Mouse (Mus musculus) embryonic facial prominence, embryonic 15.5 days (tissue): ENCODE measurements at regions not wholly inside any gene's neighbourhood (a gene's known extent, or its start where the extent isn't known, plus 50 kb on each side); places are given as distances from the start of the nearest gene placed in this dataset.

Experiments
- ATAC-seq: fragments of 200-750 bp; cut with Nextera tagmentation; 2 replicates; pipeline ENCODE4 v1.8.0; 2017; ENCODE audit warnings: low read depth, moderate TSS enrichment; ENCODE audit not compliant: insufficient number of reproducible peaks, low FRiP score, low TSS enrichment
- H3K27ac ChIP-seq: fragments of 300-500 bp; sonication (generic); replicated peaks from 2 replicates; pipeline ENCODE4 v1.5.1; 2015; ENCODE audit warnings: mild to moderate bottlenecking, inconsistent platforms
- H3K27me3 ChIP-seq: fragments of 300-500 bp; sonication (generic); 2 replicates; pipeline ENCODE4 v1.6.1; 2015; ENCODE audit warnings: inconsistent platforms
- H3K36me3 ChIP-seq: fragments of 300-500 bp; sonication (generic); 2 replicates; pipeline ENCODE4 v1.6.1; 2015; ENCODE audit warnings: mild to moderate bottlenecking, inconsistent platforms
- H3K4me1 ChIP-seq: fragments of 300-500 bp; sonication (generic); 2 replicates; pipeline ENCODE4 v1.6.1; 2015; ENCODE audit warnings: inconsistent platforms
- H3K4me2 ChIP-seq: fragments of 300-500 bp; sonication (generic); replicated peaks from 2 replicates; pipeline ENCODE4 v1.6.1; 2015; ENCODE audit warnings: mild to moderate bottlenecking, inconsistent platforms
- H3K4me3 ChIP-seq: fragments of 300-500 bp; sonication (generic); replicated peaks from 2 replicates; pipeline ENCODE4 v1.5.1; 2015; ENCODE audit warnings: mild to moderate bottlenecking, inconsistent platforms
- H3K9ac ChIP-seq: fragments of 300-500 bp; sonication (generic); 2 replicates; pipeline ENCODE4 v1.6.1; 2015; ENCODE audit warnings: inconsistent platforms
- H3K9me3 ChIP-seq: fragments of 300-500 bp; sonication (generic); replicated peaks from 2 replicates; pipeline ENCODE4 v1.6.1; 2016; ENCODE audit warnings: inconsistent platforms
- WGBS: fragments of 180-500 bp; shearing (Covaris S2); methylation state at CpG from one replicate; pipeline ENCODE4 v1.1.7; 2015; 5-methylcytosine and 5-hydroxymethylcytosine counted together

GRCm38 (mm10) chr9:66646226-66646625, 53.3 kb upstream of the Usp3 start:
- H3K9ac ChIP-seq, result no peak overlapping the region
- no peaks in the 10 kb centered on the region for H3K9me3 ChIP-seq
- ATAC-seq, result peak; percentile 84
- H3K4me3 ChIP-seq, result no peak overlapping the region
- H3K36me3 ChIP-seq, result no peaks in the 10 kb centered on the region
- H3K27ac ChIP-seq, result no peak overlapping the region
- H3K27me3 ChIP-seq, result 0 out of 2 replicates have a peak, but pooled peaks cover 3% of the 10 kb centered on the region
- 13% methylated on average over 7 of the region's 7 CpGs for WGBS
- H3K4me1 ChIP-seq, result 0 out of 2 replicates have a peak, but pooled peaks cover 2% of the 10 kb centered on the region
- no peak overlapping the region for H3K4me2 ChIP-seq

GRCm38 (mm10) chr9:66651306-66651705, 58.4 kb upstream of the Usp3 start:
- Histone ChIP-seq H3K4me3 (no peak overlapping the region), H3K27me3 (no peaks in the 10 kb centered on the region), H3K27ac (no peak overlapping the region), H3K36me3 (no peaks in the 10 kb centered on the region), H3K4me1 (peaks cover 7% of the 10 kb centered on the region; the same call in 1 of the 2 replicates), H3K4me2 (no peak overlapping the region), H3K9me3 (no peaks in the 10 kb centered on the region), H3K9ac (no peak overlapping the region)
- 22% methylated on average over 6 of the region's 6 CpGs for WGBS
- ATAC-seq, result no peak

GRCm38 (mm10) chr9:66657116-66657758, 56.2 kb upstream of the Car12 start:
- 85% methylated on average over 7 of the region's 7 CpGs for WGBS
- H3K9ac ChIP-seq, result no peak overlapping the region
- no peaks in the 10 kb centered on the region for H3K27me3 ChIP-seq
- no peak overlapping the region for H3K4me3 ChIP-seq
- ATAC-seq, result no peak
- no peak overlapping the region for H3K4me2 ChIP-seq
- H3K27ac ChIP-seq, result no peak overlapping the region
- no peaks in the 10 kb centered on the region for H3K36me3 ChIP-seq
- peaks cover 12% of the 10 kb centered on the region; the same call in 1 of the 2 replicates for H3K4me1 ChIP-seq
- no peaks in the 10 kb centered on the region for H3K9me3 ChIP-seq

- no peaks in the 10 kb centered on the region for H3K9me3 ChIP-seq
- H3K36me3 ChIP-seq, result no peaks in the 10 kb centered on the region
- no peak overlapping the region for H3K9ac ChIP-seq
- H3K4me3 ChIP-seq, result no peak overlapping the region
- no peak overlapping the region for H3K27ac ChIP-seq
- peaks cover 22% of the 10 kb centered on the region for H3K4me1 ChIP-seq
- no peaks in the 10 kb centered on the region for H3K27me3 ChIP-seq
- no peak overlapping the region for H3K4me2 ChIP-seq
- ATAC-seq, result no peak
Observed at GRCm38 (mm10) chr9:66658707-66659242, 54.7 kb upstream of the Car12 start.

- Histone ChIP-seq H3K4me2 (no peak overlapping the region), H3K9ac (no peak overlapping the region), H3K4me1 (peaks cover 22% of the 10 kb centered on the region), H3K27me3 (no peaks in the 10 kb centered on the region), H3K9me3 (no peaks in the 10 kb centered on the region), H3K27ac (no peak overlapping the region), H3K4me3 (no peak overlapping the region), H3K36me3 (no peaks in the 10 kb centered on the region)
- ATAC-seq, result no peak
- WGBS, result 80% methylated on average over 11 of the region's 11 CpGs
Observed at GRCm38 (mm10) chr9:66659781-66660445, 53.6 kb upstream of the Car12 start.

GRCm38 (mm10) chr9:66661596-66661995, 51.9 kb upstream of the Car12 start:
- no peak for ATAC-seq
- H3K9ac ChIP-seq, result no peak overlapping the region
- no peak overlapping the region for H3K4me2 ChIP-seq
- H3K4me1 ChIP-seq, result peaks cover 28% of the 10 kb centered on the region
- H3K36me3 ChIP-seq, result no peaks in the 10 kb centered on the region
- no peaks in the 10 kb centered on the region for H3K27me3 ChIP-seq
- WGBS, result 71% methylated on average over 7 of the region's 7 CpGs
- H3K27ac ChIP-seq, result no peak overlapping the region
- no peaks in the 10 kb centered on the region for H3K9me3 ChIP-seq
- H3K4me3 ChIP-seq, result no peak overlapping the region

GRCm38 (mm10) chr9:66662443-66662842, 51.0 kb upstream of the Car12 start:
- peak; percentile 65 for ATAC-seq
- Histone ChIP-seq H3K27ac (peak overlapping the region; percentile 41; the same call in 1 of the 2 replicates), H3K4me3 (no peak overlapping the region), H3K27me3 (no peaks in the 10 kb centered on the region), H3K36me3 (no peaks in the 10 kb centered on the region), H3K9me3 (no peaks in the 10 kb centered on the region), H3K4me2 (no peak overlapping the region), H3K4me1 (peaks cover 28% of the 10 kb centered on the region), H3K9ac (no peak overlapping the region)
- WGBS, result 27% methylated on average over 4 of the region's 4 CpGs
